In genomic region chr5:125507582-125507981, GRCm38 (mm10) we compare ENCODE assay signal across 16 mouse cellular contexts. TPM values are rescaled to one million over a fixed set of nuclear protein-coding genes. Genes with fewer than 3 reads are reported as not detected.
A peak's percentile ranks its signal among the peaks of the same experiment; 100 is the strongest.
DNase-seq lines count a peak whose midpoint lies in the region; TF ChIP-seq lines count a peak whose summit lies in the region.
"Had no signal": no experiment of that assay in that cellular context is flagged by ENCODE, and none has a peak within 500 bp of the region (broad histone marks: within the 10 kb centered on the region; RNA-seq: fewer than 3 reads in every experiment).

No protein-coding gene starts in this region.

- peak; percentile 66 for TF ChIP-seq CTCF in layer of hippocampus, adult 2 months (conservative IDR thresholded peaks at IDR 0.05)

- no peak overlapping the region for H3K4me3 ChIP-seq in layer of hippocampus, adult 2 months
- H3K4me3 ChIP-seq: heart, embryonic 10.5 days; hindbrain, embryonic 12.5 days; liver, embryonic 13.5 days; megakaryocyte, embryonic 14.5 days had no signal

- no peak for DNase-seq in layer of hippocampus, adult 2 months (ENCODE audit: low spot score in 2 of 2)
- DNase-seq in layer of hippocampus, adult 9-10 months (ENCODE audit: low spot score), result no peak
- DNase-seq in 416B (ENCODE audit: low read depth), result peak; percentile 54
- DNase-seq in B cell, adult 2 months, result peak; percentile 33 to 40
- DNase-seq in adipocyte (ENCODE audit: low spot score), result peak; percentile 50
- DNase-seq in T-cell, adult 2 months (ENCODE audit: low spot score), result no peak
- no peak for DNase-seq in adrenal gland, postnatal 10 days
- DNase-seq in adrenal gland, adult 2 months, result no peak
- DNase-seq: kidney, postnatal 10 days; liver, embryonic 13.5 days; spleen, adult 18-20 months; thymus, adult 2 months had no signal

- no peak overlapping the region for H3K27ac ChIP-seq in layer of hippocampus, adult 2 months
- H3K27ac ChIP-seq: heart, embryonic 10.5 days; hindbrain, embryonic 12.5 days; liver, embryonic 13.5 days had no signal

RNA-seq across cellular contexts. Expression of gene Tmem132b, which starts 24.0 kb away (rescaled TPM):
- total RNA-seq in layer of hippocampus, adult 2 months (2021), result 100 to 1,000 TPM; 117 to 127 TPM
- total RNA-seq in adrenal gland, postnatal 10 days (2021), result 1 to 10 TPM in 1 of 2 experiments, under 1 TPM in 1; 0.70 to 1.2 TPM
- total RNA-seq in adrenal gland, adult 2 months (2021), result 1 to 10 TPM; 1.5 to 1.7 TPM
- 0.26 and 1.8 TPM in 2 replicates for polyA plus RNA-seq in adrenal gland, adult 2 months (2012; rRNA removed)
- total RNA-seq: common myeloid progenitor, adult 5-6 weeks had no signal
- polyA plus RNA-seq: heart, embryonic 10.5 days had no signal

RNA-seq across cellular contexts. Expression of gene Aacs, which starts 32.0 kb away (rescaled TPM):
- total RNA-seq in layer of hippocampus, adult 2 months (2021), result 10 to 100 TPM; 48.1 to 55.5 TPM
- 10 to 100 TPM; 18.1 to 18.5 TPM for total RNA-seq in adrenal gland, postnatal 10 days (2021)
- total RNA-seq in adrenal gland, adult 2 months (2021), result 100 to 1,000 TPM in 1 of 2 experiments, 10 to 100 TPM in 1; 89.4 to 106 TPM
- polyA plus RNA-seq in adrenal gland, adult 2 months (2012; rRNA removed), result 199 and 221 TPM in 2 replicates

Comparison
In these comparisons a context has a peak if more than half of its experiments do, and no peak if none do; other contexts are left out.
1. DNase-seq: peak in 416B (single experiment), B cell, adult 2 months (2 of 2) and adipocyte (single experiment); none in layer of hippocampus, adult 2 months (0 of 2), layer of hippocampus, adult 9-10 months (single experiment), T-cell, adult 2 months (single experiment), adrenal gland, postnatal 10 days (single experiment) and adrenal gland, adult 2 months (single experiment).
2. RNA of gene Tmem132b, which starts 24.0 kb away (total RNA-seq): 117 to 127 TPM in layer of hippocampus, adult 2 months; 1.5 to 1.7 TPM in adrenal gland, adult 2 months and 0.70 to 1.2 TPM in adrenal gland, postnatal 10 days; every median in the first group is over 10 times any median in the second.